Mouse (Mus musculus) left cerebral cortex, adult 8-10 months (tissue): ENCODE measurements around the gene Sap18b. TPM values are rescaled to one million over a fixed set of nuclear protein-coding genes. Genes with fewer than 3 reads are reported as not detected.
"Not testable (repeated sequence)": the region's sequence is repeated elsewhere in the genome, so short reads cannot be mapped to it uniquely, and the experiment has no call there.

ENCODE experiments used
- DNase-seq, 2 experiments: peaks; one replicate each; pipeline ENCODE4 v3.0.0; 2022; ENCODE audit warnings: low spot score in 2 of 2
- total RNA-seq, 4 experiments: library from RNA; stranded (reverse); gene quantifications; 2 replicates each; pipeline ENCODE4 v1.2.4; 2022

Gene Sap18b
- total RNA-seq, 4 experiments from 2014 or later, result 45.9 to 88.1 (median 66.7) TPM

DNA sequence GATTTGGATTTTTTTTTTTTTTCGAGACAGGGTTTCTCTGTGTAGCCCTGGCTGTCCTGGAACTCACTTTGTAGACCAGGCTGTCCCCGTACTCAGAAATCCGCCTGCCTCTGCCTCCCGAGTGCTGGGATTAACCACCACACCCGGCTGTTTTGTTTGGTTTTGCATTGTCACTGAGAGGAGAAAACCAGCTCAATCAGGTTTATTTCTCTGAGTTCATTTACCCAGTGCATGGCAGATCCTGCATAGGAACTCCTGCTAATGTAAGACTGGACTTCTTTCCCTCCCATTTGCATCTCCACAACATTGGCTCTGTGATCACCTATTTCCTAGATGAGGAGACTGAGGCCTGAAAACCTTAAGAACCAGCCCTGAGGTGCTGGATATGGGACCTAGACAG, 3.0 kb upstream of the Sap18b start:
- no peak for DNase-seq

GRCm38 (mm10) chr8:95822699-95823098, 2.4 kb upstream of the Sap18b start:
- DNase-seq, result no peak

GRCm38 (mm10) chr8:95830144-95830543, 5.0 kb downstream of the Sap18b start:
- DNase-seq, result no peak

DNA sequence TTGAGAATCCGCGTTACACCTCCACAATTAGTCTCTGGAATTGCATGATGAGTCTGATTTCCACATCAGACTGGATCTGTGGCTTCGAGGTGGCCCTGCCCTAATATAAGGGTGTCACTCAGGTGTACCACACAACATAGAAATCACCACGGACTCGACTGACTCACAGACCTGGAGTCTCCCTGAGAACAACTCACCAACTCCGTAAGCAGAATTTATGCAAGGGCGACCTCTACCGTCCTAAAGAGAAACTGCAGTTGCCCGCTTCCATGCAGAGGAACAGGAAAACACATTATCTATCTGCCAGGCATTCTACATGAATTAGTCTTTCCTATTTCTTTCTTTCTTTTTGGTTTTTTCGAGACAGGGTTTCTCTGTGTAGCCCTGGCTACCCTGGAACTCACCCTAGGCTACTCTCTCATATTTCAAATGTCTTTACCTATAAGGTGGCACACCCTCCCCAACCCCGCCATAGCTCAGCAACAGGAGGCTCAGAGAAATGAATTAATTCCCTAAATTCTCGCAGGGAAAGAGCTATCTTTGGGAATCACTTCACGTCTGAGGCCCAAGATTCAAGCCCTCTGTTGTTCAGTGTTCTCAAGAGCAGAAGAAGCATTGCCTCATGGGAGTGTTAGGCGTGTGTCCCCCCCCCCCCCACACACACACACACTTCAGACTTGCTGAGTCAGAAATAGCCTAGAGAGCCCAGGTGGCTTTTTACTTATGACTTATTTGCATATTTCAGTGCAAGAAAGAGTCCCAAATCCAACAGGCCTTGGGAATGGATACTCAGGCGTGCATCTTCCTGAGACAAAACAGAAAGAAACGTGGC, 7.7 kb downstream of the Sap18b start:
- DNase-seq, result peak; percentile 58 to 85

- no peak for DNase-seq
These were observed 8.4 kb downstream of the Sap18b start for GRCm38 (mm10) chr8:95833435-95833984.

DNA sequence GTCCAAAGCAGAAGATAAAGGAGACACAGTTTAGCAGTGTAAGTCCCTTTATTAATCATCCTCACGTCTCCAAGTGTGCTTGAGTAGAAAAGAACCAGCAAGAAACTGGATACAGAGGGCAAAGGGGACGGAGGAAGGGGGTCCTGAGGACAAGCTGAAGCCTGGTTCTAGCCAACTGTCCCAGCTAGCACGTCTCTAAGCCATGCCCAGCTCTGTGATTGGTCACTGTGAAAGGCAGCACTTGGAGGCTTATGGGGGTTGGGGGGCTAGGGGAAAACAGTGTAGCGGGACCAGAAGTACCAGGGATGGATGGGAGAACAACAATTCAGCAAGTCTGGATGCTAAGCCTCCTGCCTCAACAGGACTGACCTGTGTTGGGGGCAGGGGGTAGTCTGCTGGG, 10.7 kb downstream of the Sap18b start:
- no peak for DNase-seq

GRCm38 (mm10) chr8:95837266-95837665, 12.1 kb downstream of the Sap18b start:
- DNase-seq, result no peak

GRCm38 (mm10) chr8:95839289-95839688, 14.1 kb downstream of the Sap18b start:
- no peak for DNase-seq

- DNase-seq, result no peak
These were observed 16.3 kb downstream of the Sap18b start for GRCm38 (mm10) chr8:95841436-95841835.

GRCm38 (mm10) chr8:95843968-95844367, 18.8 kb downstream of the Sap18b start:
- no peak for DNase-seq

DNA sequence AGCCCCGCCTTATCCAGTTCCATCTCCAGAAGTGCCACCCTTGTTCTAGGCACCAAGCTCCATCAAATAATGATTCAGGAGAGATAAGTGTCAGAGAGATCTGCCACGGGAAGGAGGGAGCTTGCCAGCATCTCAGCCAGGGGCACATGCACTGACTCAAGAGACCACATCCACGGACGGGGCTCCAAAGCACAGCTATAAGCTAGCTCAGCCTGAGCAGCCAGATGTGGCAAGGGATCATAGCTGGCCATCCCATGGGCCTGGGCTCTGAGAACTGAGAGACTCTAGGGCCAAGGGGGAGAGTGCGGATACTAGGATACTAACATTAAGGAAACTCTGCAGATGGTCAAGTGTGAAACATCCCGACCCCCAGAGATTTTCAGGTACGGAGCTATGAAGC, 19.9 kb downstream of the Sap18b start:
- DNase-seq, result no peak

- peak in 1 of 2 experiments; percentile 46 for DNase-seq
These were observed 23.0 kb downstream of the Sap18b start for GRCm38 (mm10) chr8:95848061-95848551.

- no peak for DNase-seq
These were observed 23.8 kb downstream of the Sap18b start for GRCm38 (mm10) chr8:95848734-95849464.

GRCm38 (mm10) chr8:95850326-95850725, 25.2 kb downstream of the Sap18b start:
- no peak for DNase-seq

DNA sequence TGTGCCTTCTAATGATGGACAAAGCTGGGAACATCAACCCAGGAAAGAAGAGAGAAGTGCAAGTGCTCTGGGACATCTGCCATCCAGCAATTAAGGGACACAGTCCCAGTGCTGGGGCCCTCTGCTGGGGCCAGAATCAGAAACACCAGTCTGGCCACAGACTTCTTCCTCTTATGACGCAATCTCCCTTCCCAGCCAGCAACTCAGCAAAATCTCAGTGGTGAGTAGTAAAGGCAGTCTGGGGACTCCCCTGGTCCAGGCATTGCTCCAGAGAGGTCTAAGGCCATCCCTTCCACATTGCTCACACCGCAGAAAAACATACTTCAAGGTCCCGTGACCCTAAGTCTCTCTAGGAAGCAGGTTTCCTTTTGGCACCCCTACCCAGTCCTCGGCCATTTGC, 27.1 kb downstream of the Sap18b start:
- no peak for DNase-seq

- peak; percentile 57 to 88 for DNase-seq
These were observed 28.1 kb downstream of the Sap18b start, which contains the start of gene Slc38a7 for GRCm38 (mm10) chr8:95853102-95853843. Gene Slc38a7 (minus strand): TSS chr8:95853539.

DNA sequence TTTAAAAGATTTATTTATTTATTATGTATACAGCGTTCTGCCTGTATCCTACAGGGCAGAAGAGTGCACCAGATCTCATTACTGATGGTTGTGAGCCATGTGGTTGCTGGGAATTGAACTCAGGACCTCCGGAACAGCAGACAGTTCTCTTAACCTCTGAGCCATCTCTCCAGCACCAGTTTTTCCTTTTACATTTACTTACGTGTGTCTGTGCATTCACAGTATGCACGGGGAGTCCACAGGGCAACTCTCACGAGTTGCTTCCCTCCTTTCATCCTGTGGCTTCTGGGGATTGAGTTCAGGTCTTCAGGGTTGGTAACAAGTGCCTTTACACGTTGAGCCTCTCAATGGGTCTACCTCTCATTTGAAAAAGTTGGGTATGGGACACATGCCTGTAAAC, 29.0 kb downstream of the Sap18b start:
- DNase-seq, result no peak

- not testable (repeated sequence) for DNase-seq
These were observed 38.8 kb downstream of the Sap18b start for GRCm38 (mm10) chr8:95863761-95864440.

- not testable (repeated sequence) for DNase-seq
These were observed 39.7 kb downstream of the Sap18b start for GRCm38 (mm10) chr8:95864851-95865250.

- no peak for DNase-seq
These were observed 46.5 kb downstream of the Sap18b start for GRCm38 (mm10) chr8:95871690-95872089.

DNA sequence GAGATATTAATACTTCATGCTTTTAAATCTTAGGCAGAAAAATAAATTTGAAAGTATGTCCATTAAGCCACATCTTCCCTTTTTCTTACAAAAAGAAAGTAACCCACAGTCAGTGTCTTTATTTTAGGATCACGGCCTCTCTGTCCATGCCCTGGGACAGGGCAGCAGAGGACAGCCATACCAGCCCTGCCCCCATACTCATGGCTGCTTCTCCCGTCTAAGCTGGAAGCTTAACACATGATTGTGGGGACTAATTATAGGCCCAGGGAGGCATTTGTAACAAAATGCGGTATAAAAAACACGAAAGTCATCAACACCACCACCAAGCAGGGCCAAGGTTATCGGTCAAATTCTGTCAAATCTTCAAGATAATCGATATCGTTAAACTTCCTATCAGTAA, 50.1 kb downstream of the Sap18b start:
- DNase-seq, result no peak
